Mouse (Mus musculus) heart, embryonic 13.5 days (tissue): ENCODE measurements at regions not wholly inside any gene's neighbourhood (a gene's known extent, or its start where the extent isn't known, plus 50 kb on each side); places are given as distances from the start of the nearest gene placed in this dataset.
A peak's percentile ranks its signal among the peaks of the same experiment; 100 is the strongest.

Source experiments
- ATAC-seq: fragments of 200-750 bp; cut with Nextera tagmentation; 2 replicates; pipeline ENCODE4 v1.8.0; 2017; ENCODE audit warnings: moderate TSS enrichment; ENCODE audit not compliant: insufficient number of reproducible peaks, low FRiP score, low TSS enrichment; ENCODE audit errors: extremely low read depth
- H3K27ac ChIP-seq: fragments of 300-500 bp; sonication (generic); replicated peaks from 2 replicates; pipeline ENCODE4 v1.5.1; 2015; ENCODE audit warnings: moderate library complexity, mild to moderate bottlenecking, inconsistent platforms
- H3K27me3 ChIP-seq: fragments of 300-500 bp; sonication (generic); replicated peaks from 2 replicates; pipeline ENCODE4 v1.6.1; 2015; ENCODE audit warnings: mild to moderate bottlenecking, inconsistent platforms
- H3K36me3 ChIP-seq: fragments of 300-500 bp; sonication (generic); 2 replicates; pipeline ENCODE4 v1.6.1; 2015; ENCODE audit warnings: mild to moderate bottlenecking, inconsistent platforms
- H3K4me1 ChIP-seq: fragments of 300-500 bp; sonication (generic); 2 replicates; pipeline ENCODE4 v1.6.1; 2015; ENCODE audit warnings: inconsistent platforms
- H3K4me2 ChIP-seq: fragments of 300-500 bp; sonication (generic); 2 replicates; pipeline ENCODE4 v1.6.1; 2015; ENCODE audit warnings: inconsistent platforms, mild to moderate bottlenecking, moderate library complexity
- H3K4me3 ChIP-seq: fragments of 300-500 bp; sonication (generic); 2 replicates; pipeline ENCODE4 v1.5.1; 2015; ENCODE audit warnings: moderate library complexity, mild to moderate bottlenecking, inconsistent platforms
- H3K9ac ChIP-seq: fragments of 300-500 bp; sonication (generic); 2 replicates; pipeline ENCODE4 v1.6.1; 2015; ENCODE audit warnings: inconsistent platforms, mild to moderate bottlenecking, moderate library complexity
- H3K9me3 ChIP-seq: fragments of 300-500 bp; sonication (generic); 2 replicates; pipeline ENCODE4 v1.6.1; 2016; ENCODE audit warnings: inconsistent platforms
- WGBS: fragments of 180-500 bp; shearing (Covaris S2); methylation state at CpG from one replicate; pipeline ENCODE4 v1.1.7; 2015; ENCODE audit warnings: mixed read lengths; 5-methylcytosine and 5-hydroxymethylcytosine counted together

- Histone ChIP-seq H3K27me3 (no peaks in the 10 kb centered on the region), H3K4me3 (no peak overlapping the region), H3K27ac (no peak overlapping the region), H3K4me1 (no peaks in the 10 kb centered on the region), H3K4me2 (no peak overlapping the region), H3K9ac (no peak overlapping the region), H3K36me3 (no peaks in the 10 kb centered on the region), H3K9me3 (no peaks in the 10 kb centered on the region)
- no peak for ATAC-seq
- 68% methylated on average over 5 of the region's 5 CpGs for WGBS
These were observed 88.5 kb downstream of the Irx1 start for GRCm38 (mm10) chr13:71874986-71875385.

- Histone ChIP-seq H3K9ac (no peak overlapping the region), H3K36me3 (no peaks in the 10 kb centered on the region), H3K4me3 (no peak overlapping the region), H3K27me3 (no peaks in the 10 kb centered on the region), H3K9me3 (no peaks in the 10 kb centered on the region), H3K4me2 (no peak overlapping the region), H3K27ac (no peak overlapping the region), H3K4me1 (no peaks in the 10 kb centered on the region)
- ATAC-seq: no peak
- WGBS: 67% methylated on average over 6 of the region's 6 CpGs
These were observed 94.8 kb downstream of the Irx1 start for GRCm38 (mm10) chr13:71868763-71869162.

- H3K4me3 ChIP-seq: no peak overlapping the region
- no peak for ATAC-seq
These were observed 110.0 kb downstream of the Irx1 start for GRCm38 (mm10) chr13:71853426-71854025.

GRCm38 (mm10) chr13:71804032-71804958, 159.2 kb downstream of the Irx1 start:
- no peaks in the 10 kb centered on the region for H3K27me3 ChIP-seq
- H3K27ac ChIP-seq: no peak overlapping the region
- H3K4me1 ChIP-seq: no peaks in the 10 kb centered on the region
- WGBS: 68% methylated on average over 16 of the region's 16 CpGs
- H3K36me3 ChIP-seq: no peaks in the 10 kb centered on the region
- H3K4me2 ChIP-seq: no peak overlapping the region
- H3K9ac ChIP-seq: no peak overlapping the region
- no peaks in the 10 kb centered on the region for H3K9me3 ChIP-seq
- no peak for ATAC-seq
- no peak overlapping the region for H3K4me3 ChIP-seq

More at GRCm38 (mm10) chr13:71853426-71854025, 110.0 kb downstream of the Irx1 start:
- WGBS: 48% methylated on average over 7 of the region's 7 CpGs
- no peak overlapping the region for H3K9ac ChIP-seq
- H3K36me3 ChIP-seq: no peaks in the 10 kb centered on the region
- no peak overlapping the region for H3K4me2 ChIP-seq
- H3K27me3 ChIP-seq: no peaks in the 10 kb centered on the region
- H3K9me3 ChIP-seq: no peaks in the 10 kb centered on the region
- H3K27ac ChIP-seq: no peak overlapping the region
- no peaks in the 10 kb centered on the region for H3K4me1 ChIP-seq

- no peak overlapping the region for H3K4me2 ChIP-seq
- no peaks in the 10 kb centered on the region for H3K4me1 ChIP-seq
- H3K4me3 ChIP-seq: no peak overlapping the region
- no peak for ATAC-seq
- H3K27ac ChIP-seq: no peak overlapping the region
- no peaks in the 10 kb centered on the region for H3K27me3 ChIP-seq
- no peaks in the 10 kb centered on the region for H3K36me3 ChIP-seq
- no peaks in the 10 kb centered on the region for H3K9me3 ChIP-seq
- 72% methylated on average over 6 of the region's 6 CpGs for WGBS
- no peak overlapping the region for H3K9ac ChIP-seq
These were observed 165.2 kb downstream of the Irx1 start for GRCm38 (mm10) chr13:71798288-71798687.

GRCm38 (mm10) chr13:71784740-71785139, 178.8 kb downstream of the Irx1 start:
- no peak for ATAC-seq
- H3K4me2 ChIP-seq: peak overlapping the region; percentile 37
- H3K9ac ChIP-seq: 0 out of 2 replicates have a peak overlapping the region, but pooled peaks have one; percentile 16
- no peaks in the 10 kb centered on the region for H3K36me3 ChIP-seq
- H3K27me3 ChIP-seq: no peaks in the 10 kb centered on the region; the same call in 1 of the 2 replicates
- H3K9me3 ChIP-seq: 0 out of 2 replicates have a peak, but pooled peaks cover 6% of the 10 kb centered on the region
- peak overlapping the region; percentile 34 for H3K27ac ChIP-seq
- H3K4me3 ChIP-seq: no peak overlapping the region
- H3K4me1 ChIP-seq: peaks cover 17% of the 10 kb centered on the region
- WGBS: 4% methylated on average over 10 of the region's 10 CpGs

GRCm38 (mm10) chr13:71747003-71747965, 216.2 kb downstream of the Irx1 start:
- Histone ChIP-seq H3K9ac (no peak overlapping the region), H3K9me3 (no peaks in the 10 kb centered on the region), H3K27ac (no peak overlapping the region), H3K4me3 (no peak overlapping the region), H3K36me3 (no peaks in the 10 kb centered on the region), H3K27me3 (no peaks in the 10 kb centered on the region), H3K4me2 (no peak overlapping the region), H3K4me1 (no peaks in the 10 kb centered on the region)
- ATAC-seq: no peak
- 71% methylated on average over 11 of the region's 11 CpGs for WGBS

- Histone ChIP-seq H3K27ac (no peak overlapping the region), H3K36me3 (no peaks in the 10 kb centered on the region), H3K27me3 (no peaks in the 10 kb centered on the region), H3K4me3 (no peak overlapping the region), H3K9ac (no peak overlapping the region), H3K9me3 (no peaks in the 10 kb centered on the region), H3K4me1 (no peaks in the 10 kb centered on the region), H3K4me2 (no peak overlapping the region)
- 50% methylated on average over 3 of the region's 3 CpGs for WGBS
- no peak for ATAC-seq
These were observed 217.0 kb downstream of the Irx1 start for GRCm38 (mm10) chr13:71746534-71746933.

GRCm38 (mm10) chr13:71736821-71737345, 226.6 kb downstream of the Irx1 start:
- Histone ChIP-seq H3K4me1 (no peaks in the 10 kb centered on the region), H3K4me2 (no peak overlapping the region), H3K36me3 (no peaks in the 10 kb centered on the region), H3K27me3 (0 out of 2 replicates have a peak, but pooled peaks cover 5% of the 10 kb centered on the region), H3K27ac (no peak overlapping the region), H3K9me3 (no peaks in the 10 kb centered on the region), H3K9ac (no peak overlapping the region), H3K4me3 (no peak overlapping the region)
- ATAC-seq: no peak
- 74% methylated on average over 8 of the region's 8 CpGs for WGBS

- WGBS: 47% methylated on average over 12 of the region's 12 CpGs
- no peak for ATAC-seq
These were observed 229.3 kb downstream of the Irx1 start for GRCm38 (mm10) chr13:71734261-71734660.

More at GRCm38 (mm10) chr13:71734261-71734660, 229.3 kb downstream of the Irx1 start:
- 0 out of 2 replicates have a peak, but pooled peaks cover 5% of the 10 kb centered on the region for H3K27me3 ChIP-seq
- H3K27ac ChIP-seq: no peak overlapping the region
- H3K36me3 ChIP-seq: no peaks in the 10 kb centered on the region
- H3K4me1 ChIP-seq: no peaks in the 10 kb centered on the region
- no peak overlapping the region for H3K9ac ChIP-seq
- no peak overlapping the region for H3K4me2 ChIP-seq
- no peaks in the 10 kb centered on the region for H3K9me3 ChIP-seq
- no peak overlapping the region for H3K4me3 ChIP-seq
